Mouse (Mus musculus): ENCODE data around the gene Creb1. TPM values are rescaled to one million over a fixed set of nuclear protein-coding genes. Genes with fewer than 3 reads are reported as not detected.
"Not testable (repeated sequence)": the region's sequence is repeated elsewhere in the genome, so short reads cannot be mapped to it uniquely, and the experiment has no call there.

The Creb1 gene
- polyA plus RNA-seq, 1 experiment = 7.6 TPM

GRCm38 (mm10) chr1:64615531-64615991, 83.1 kb downstream of the Creb1 start:
- WGBS = 73% methylated on average over 11 of the region's 11 CpGs
- DNase-seq (ENCODE audit: low read depth, low spot score) = no peak

GRCm38 (mm10) chr1:64616076-64616475, 83.6 kb downstream of the Creb1 start:
- no peak for DNase-seq (ENCODE audit: low read depth, low spot score)
- 59% methylated on average over 6 of the region's 6 CpGs for whole genome bisulfite sequencing

DNA sequence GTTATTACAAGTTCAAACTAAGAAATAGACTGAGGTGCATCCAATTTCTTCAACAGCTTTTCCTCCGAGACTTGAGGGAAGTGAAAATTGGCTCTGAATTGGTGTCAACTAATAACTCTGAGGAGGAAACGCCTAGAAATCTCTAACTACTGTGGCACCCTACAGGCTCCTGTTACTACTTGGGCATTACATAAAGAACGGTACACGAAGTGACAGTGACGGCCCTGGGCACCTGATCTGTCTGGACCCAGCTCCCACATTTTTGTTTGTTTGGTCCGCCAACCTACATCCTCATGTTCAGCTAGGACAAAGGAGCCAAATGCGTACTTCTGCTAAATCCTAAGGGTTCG, 84.1 kb downstream of the Creb1 start:
- under 1% methylated on average over 8 of the region's 8 CpGs for WGBS
- no peak for DNase-seq (ENCODE audit: low read depth, low spot score)

- no peak for DNase-seq (ENCODE audit: low read depth, low spot score)
- under 1% methylated on average over 72 of the region's 72 CpGs for WGBS
These were observed 84.7 kb downstream of the Creb1 start, which contains the start of gene Mettl21a for GRCm38 (mm10) chr1:64616881-64617714. Gene Mettl21a, minus strand, starts transcription at chr1:64617242.

DNA sequence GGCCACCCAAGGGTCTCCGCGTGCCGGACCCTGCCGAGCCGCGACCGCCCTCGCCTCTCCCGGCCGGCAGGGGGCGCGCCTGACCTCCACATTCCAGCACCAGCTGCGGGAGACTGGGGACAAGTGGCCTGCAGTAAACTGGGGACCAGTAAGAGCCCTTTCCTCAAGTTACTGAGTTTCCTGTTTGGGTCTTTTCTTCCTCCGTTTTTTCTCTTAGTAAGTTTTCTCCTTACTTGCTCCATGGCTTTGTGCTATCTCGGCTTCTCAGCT, 85.2 kb downstream of the Creb1 start:
- 0% methylated on average over 15 of the region's 15 CpGs for WGBS
- no peak for DNase-seq (ENCODE audit: low read depth, low spot score)

DNA sequence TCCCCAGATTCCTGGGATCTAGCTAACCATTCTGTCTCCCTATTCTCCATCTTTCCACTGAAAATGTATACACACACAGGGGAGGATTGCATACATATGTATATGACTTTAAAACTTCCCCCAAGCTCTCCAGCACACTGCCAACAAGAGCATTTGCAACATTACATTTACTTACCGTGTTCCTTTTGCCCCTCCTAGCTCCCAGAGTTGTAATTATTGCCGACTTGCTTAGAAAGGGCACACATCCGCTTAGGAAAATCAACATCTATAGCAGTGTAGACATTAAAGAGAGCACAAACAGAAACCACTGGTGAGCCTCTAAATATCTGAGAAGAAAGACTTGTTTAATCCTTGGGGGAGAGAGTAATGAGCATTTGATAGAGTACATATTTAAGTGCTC, 85.8 kb downstream of the Creb1 start:
- DNase-seq (ENCODE audit: low read depth, low spot score) = no peak
- WGBS = 10% methylated on average over 3 of the region's 3 CpGs

DNA sequence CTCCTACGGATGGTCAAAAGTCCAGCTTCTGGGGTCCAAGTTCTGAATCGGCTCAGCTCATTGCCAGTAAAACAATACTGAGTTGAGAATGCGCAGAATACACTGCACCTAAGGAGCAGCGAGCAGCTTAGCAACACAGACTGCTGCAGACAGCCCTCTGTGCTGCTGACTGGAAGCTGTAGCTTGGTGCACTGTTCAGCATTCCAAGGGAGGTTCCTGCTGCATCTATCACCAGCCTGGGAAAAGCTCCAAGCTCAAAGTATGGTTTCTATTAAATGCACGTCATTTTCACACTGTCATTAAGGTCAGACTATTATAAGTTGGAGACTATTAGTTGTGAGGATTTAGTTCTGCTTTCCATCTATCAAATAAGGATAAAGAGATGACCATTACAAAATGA, 88.7 kb downstream of the Creb1 start:
- no peak for DNase-seq (ENCODE audit: low read depth, low spot score)
- 86% methylated on average over 5 of the region's 5 CpGs for WGBS

GRCm38 (mm10) chr1:64623558-64624435, 91.4 kb downstream of the Creb1 start:
- 44% methylated on average over 12 of the region's 12 CpGs for WGBS

GRCm38 (mm10) chr1:64625214-64625613, 92.8 kb downstream of the Creb1 start:
- DNase-seq (ENCODE audit: low read depth, low spot score) = no peak

More at GRCm38 (mm10) chr1:64623558-64624435, 91.4 kb downstream of the Creb1 start:
- no peak for DNase-seq (ENCODE audit: low read depth, low spot score)

DNA sequence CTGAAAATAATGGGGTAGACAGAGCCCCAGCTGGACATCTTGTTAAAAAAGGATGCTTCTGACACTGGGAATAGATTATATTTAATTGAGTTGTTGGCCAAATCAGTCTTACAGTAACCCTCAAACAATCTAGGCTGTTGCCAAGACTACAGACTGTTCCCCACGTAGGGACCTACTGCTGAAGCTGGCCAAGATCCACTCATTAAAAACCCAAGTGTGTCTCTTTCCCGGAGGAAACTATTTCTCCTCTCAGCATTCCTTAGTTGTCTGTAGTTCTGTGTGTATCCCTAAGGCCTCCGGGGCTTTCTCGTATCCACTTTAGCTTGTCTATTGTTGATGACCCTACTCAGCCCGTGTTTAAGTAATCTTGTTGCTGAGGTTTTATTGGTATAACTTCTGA, 99.1 kb downstream of the Creb1 start:
- 53% methylated on average over 5 of the region's 5 CpGs for WGBS
- DNase-seq (ENCODE audit: low read depth, low spot score) = no peak

DNA sequence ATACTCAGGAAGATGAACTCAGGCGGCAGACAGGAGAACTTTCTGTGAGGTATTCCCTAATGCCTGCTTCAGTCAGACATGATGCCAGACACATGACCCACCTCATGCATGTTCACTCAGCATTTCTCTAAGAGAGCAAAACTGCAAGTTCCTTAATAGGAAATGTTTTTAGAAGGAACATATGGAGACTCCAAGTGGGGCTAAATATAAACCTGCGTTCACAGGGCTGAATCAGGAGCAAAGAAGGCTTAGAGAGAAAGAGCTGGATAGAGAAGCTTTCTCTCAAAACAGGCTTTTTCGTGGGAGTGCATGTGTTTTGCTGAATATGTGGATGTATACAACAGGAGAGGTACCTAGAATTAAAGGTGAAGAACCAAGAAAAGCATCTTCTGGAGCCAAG, 100.8 kb downstream of the Creb1 start:
- 70% methylated on average over 3 of the region's 3 CpGs for WGBS
- no peak for DNase-seq (ENCODE audit: low read depth, low spot score)

- WGBS = 60% methylated on average over 2 of the region's 2 CpGs
- DNase-seq (ENCODE audit: low read depth, low spot score) = no peak
These were observed 103.2 kb downstream of the Creb1 start for GRCm38 (mm10) chr1:64635624-64636023.

DNA sequence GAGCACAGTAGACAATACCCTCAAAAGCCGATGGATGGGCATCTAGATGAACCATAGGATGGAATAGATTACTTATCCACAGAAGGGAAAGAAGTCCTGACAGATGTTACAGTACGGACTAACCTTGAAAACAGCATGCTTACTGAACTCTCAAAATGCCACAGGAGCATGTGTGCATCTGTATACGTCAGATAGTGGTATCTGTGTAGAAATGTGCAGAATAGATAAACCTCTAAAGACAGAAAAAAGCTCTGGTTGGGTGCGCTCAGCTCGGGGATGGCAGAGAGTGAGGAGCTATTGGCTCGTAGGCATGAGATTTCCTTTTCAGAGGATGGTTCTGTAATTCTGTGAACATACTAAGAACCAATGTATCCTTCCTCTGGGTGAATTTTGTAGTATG, 106.8 kb downstream of the Creb1 start:
- no peak for DNase-seq (ENCODE audit: low read depth, low spot score)
- WGBS = 86% methylated on average over 6 of the region's 6 CpGs

DNA sequence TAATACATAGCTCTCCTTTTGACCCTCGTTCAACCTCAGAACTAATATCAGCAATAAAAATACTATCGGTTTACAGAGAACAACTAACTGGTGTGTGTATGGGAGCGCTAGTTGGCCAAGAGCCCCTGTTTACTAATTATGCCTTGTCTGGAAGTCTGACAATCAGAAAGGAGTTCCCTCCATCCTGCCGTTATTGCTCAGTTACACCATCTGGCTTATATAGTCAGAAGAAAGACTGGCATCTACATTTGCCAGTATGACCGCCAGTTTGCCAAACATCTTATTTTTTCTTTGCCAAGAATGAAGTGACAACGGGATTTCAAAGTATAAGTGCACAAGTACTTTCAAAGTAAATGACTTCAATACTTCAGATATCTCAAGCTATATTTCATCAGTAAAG, 108.6 kb downstream of the Creb1 start:
- DNase-seq (ENCODE audit: low read depth, low spot score) = no peak
- WGBS = 84% methylated on average over 6 of the region's 6 CpGs

- WGBS = 93% methylated on average over 8 of the region's 8 CpGs
These were observed 110.1 kb downstream of the Creb1 start for GRCm38 (mm10) chr1:64642541-64642940.

GRCm38 (mm10) chr1:64644513-64644912, 112.1 kb downstream of the Creb1 start:
- WGBS = 86% methylated on average over 3 of the region's 3 CpGs
- no peak for DNase-seq (ENCODE audit: low read depth, low spot score)

More at GRCm38 (mm10) chr1:64642541-64642940, 110.1 kb downstream of the Creb1 start:
- not testable (repeated sequence) for DNase-seq (ENCODE audit: low read depth, low spot score)

- DNase-seq (ENCODE audit: low read depth, low spot score) = no peak
- 59% methylated on average over 11 of the region's 11 CpGs for WGBS
These were observed 117.1 kb downstream of the Creb1 start for GRCm38 (mm10) chr1:64649362-64650124.

- no peak for DNase-seq (ENCODE audit: low read depth, low spot score)
- WGBS = 91% methylated on average over 6 of the region's 6 CpGs
These were observed 121.3 kb downstream of the Creb1 start for GRCm38 (mm10) chr1:64653701-64654100.

All from large intestine, adult 2 months (tissue).